Mouse (Mus musculus) midbrain, embryonic 12.5 days (tissue): ENCODE results near the gene Stat1. TPM values are rescaled to one million over a fixed set of nuclear protein-coding genes. Genes with fewer than 3 reads are reported as not detected.
A peak's percentile ranks its signal among the peaks of the same experiment; 100 is the strongest.

Experiments used
- ATAC-seq: fragments of 200-750 bp; cut with Nextera tagmentation; 2 replicates; pipeline ENCODE4 v1.8.0; 2017; ENCODE audit warnings: low read depth, moderate TSS enrichment, moderate library complexity; ENCODE audit not compliant: low FRiP score
- H3K27ac ChIP-seq: fragments of 300-500 bp; sonication (generic); replicated peaks from 2 replicates; pipeline ENCODE4 v1.5.1; 2016; ENCODE audit warnings: mild to moderate bottlenecking
- H3K27me3 ChIP-seq: fragments of 300-500 bp; sonication (generic); 2 replicates; pipeline ENCODE4 v1.6.1; 2016; ENCODE audit warnings: mild to moderate bottlenecking
- H3K36me3 ChIP-seq: fragments of 300-500 bp; sonication (generic); 2 replicates; pipeline ENCODE4 v1.6.1; 2016
- H3K4me1 ChIP-seq: fragments of 300-500 bp; sonication (generic); 2 replicates; pipeline ENCODE4 v1.6.1; 2016
- H3K4me2 ChIP-seq: fragments of 300-500 bp; sonication (generic); replicated peaks from 2 replicates; pipeline ENCODE4 v1.6.1; 2016; ENCODE audit warnings: mild to moderate bottlenecking, moderate library complexity
- H3K4me3 ChIP-seq: fragments of 300-500 bp; sonication (generic); 2 replicates; pipeline ENCODE4 v1.5.1; 2016; ENCODE audit warnings: mild to moderate bottlenecking
- H3K9ac ChIP-seq: fragments of 300-500 bp; sonication (generic); replicated peaks from 2 replicates; pipeline ENCODE4 v1.6.1; 2016; ENCODE audit warnings: mild to moderate bottlenecking, moderate library complexity
- H3K9me3 ChIP-seq: fragments of 300-500 bp; sonication (generic); 2 replicates; pipeline ENCODE4 v1.6.1; 2016; ENCODE audit warnings: mild to moderate bottlenecking
- WGBS: fragments of 180-500 bp; shearing (Covaris S2); methylation state at CpG from one replicate; pipeline ENCODE4 v1.1.7; 2016; 5-methylcytosine and 5-hydroxymethylcytosine counted together
- polyA plus RNA-seq: library from polyadenylated mRNA; unstranded; fragments of >200 nt; fragmentation: Nextera tagmentation; extraction: Ambion mirVana; gene quantifications from 2 replicates; pipeline ENCODE4 v1.2.1, GENCODE M21; 2016

Stat1 gene
- polyA plus RNA-seq, 1 experiment from 2014 or later = 14.7 TPM

- 82% methylated on average over 16 of the region's 16 CpGs for WGBS
- ATAC-seq = no peak
- no peaks in the 10 kb centered on the region for H3K9me3 ChIP-seq
- 0 out of 2 replicates have a peak, but pooled peaks cover 6% of the 10 kb centered on the region for H3K36me3 ChIP-seq
- no peak overlapping the region for H3K9ac ChIP-seq
- no peak overlapping the region for H3K27ac ChIP-seq
- H3K27me3 ChIP-seq = no peaks in the 10 kb centered on the region
- H3K4me1 ChIP-seq = 0 out of 2 replicates have a peak, but pooled peaks cover 2% of the 10 kb centered on the region
- H3K4me3 ChIP-seq = no peak overlapping the region
- no peak overlapping the region for H3K4me2 ChIP-seq
Measured at GRCm38 (mm10) chr1:52137292-52137691, 18.1 kb downstream of the Stat1 start.

GRCm38 (mm10) chr1:52140534-52140933 lies 21.3 kb downstream of the Stat1 start:
- 0 out of 2 replicates have a peak, but pooled peaks cover 2% of the 10 kb centered on the region for H3K4me1 ChIP-seq
- H3K4me3 ChIP-seq = no peak overlapping the region
- no peak for ATAC-seq
- H3K27me3 ChIP-seq = no peaks in the 10 kb centered on the region
- 86% methylated on average over 9 of the region's 9 CpGs for WGBS
- H3K9me3 ChIP-seq = no peaks in the 10 kb centered on the region
- no peak overlapping the region for H3K9ac ChIP-seq
- H3K36me3 ChIP-seq = 0 out of 2 replicates have a peak, but pooled peaks cover 6% of the 10 kb centered on the region
- no peak overlapping the region for H3K27ac ChIP-seq
- no peak overlapping the region for H3K4me2 ChIP-seq

GRCm38 (mm10) chr1:52141482-52141881 lies 22.2 kb downstream of the Stat1 start:
- no peak overlapping the region for H3K9ac ChIP-seq
- no peak overlapping the region for H3K27ac ChIP-seq
- H3K27me3 ChIP-seq = no peaks in the 10 kb centered on the region
- 0 out of 2 replicates have a peak, but pooled peaks cover 2% of the 10 kb centered on the region for H3K4me1 ChIP-seq
- no peak overlapping the region for H3K4me2 ChIP-seq
- whole genome bisulfite sequencing = 81% methylated on average over 3 of the region's 3 CpGs
- H3K4me3 ChIP-seq = no peak overlapping the region
- 0 out of 2 replicates have a peak, but pooled peaks cover 6% of the 10 kb centered on the region for H3K36me3 ChIP-seq
- H3K9me3 ChIP-seq = no peaks in the 10 kb centered on the region
- ATAC-seq = no peak

- Histone ChIP-seq H3K9ac (no peak overlapping the region), H3K9me3 (no peaks in the 10 kb centered on the region), H3K36me3 (0 out of 2 replicates have a peak, but pooled peaks cover 6% of the 10 kb centered on the region), H3K4me1 (0 out of 2 replicates have a peak, but pooled peaks cover 3% of the 10 kb centered on the region), H3K27me3 (no peaks in the 10 kb centered on the region), H3K4me3 (no peak overlapping the region), H3K4me2 (no peak overlapping the region), H3K27ac (no peak overlapping the region)
- no peak for ATAC-seq
- WGBS = 79% methylated on average over 4 of the region's 4 CpGs
Measured at GRCm38 (mm10) chr1:52142117-52142516, 22.9 kb downstream of the Stat1 start.

- no peak for ATAC-seq
- peaks cover 6% of the 10 kb centered on the region; the same call in 1 of the 2 replicates for H3K27me3 ChIP-seq
- no peaks in the 10 kb centered on the region for H3K9me3 ChIP-seq
- 0 out of 2 replicates have a peak, but pooled peaks cover 2% of the 10 kb centered on the region for H3K4me1 ChIP-seq
- H3K36me3 ChIP-seq = 0 out of 2 replicates have a peak, but pooled peaks cover 6% of the 10 kb centered on the region
- 85% methylated on average over 4 of the region's 4 CpGs for WGBS
- no peak overlapping the region for H3K9ac ChIP-seq
- H3K4me3 ChIP-seq = no peak overlapping the region
- H3K4me2 ChIP-seq = no peak overlapping the region
- no peak overlapping the region for H3K27ac ChIP-seq
Measured at GRCm38 (mm10) chr1:52143191-52143590, 24.0 kb downstream of the Stat1 start.

GRCm38 (mm10) chr1:52143596-52144156 lies 24.4 kb downstream of the Stat1 start:
- Histone ChIP-seq H3K4me3 (no peak overlapping the region), H3K27me3 (peaks cover 6% of the 10 kb centered on the region; the same call in 1 of the 2 replicates), H3K4me1 (peaks cover 3% of the 10 kb centered on the region; the same call in 1 of the 2 replicates), H3K4me2 (no peak overlapping the region), H3K27ac (no peak overlapping the region), H3K9me3 (no peaks in the 10 kb centered on the region), H3K9ac (no peak overlapping the region), H3K36me3 (0 out of 2 replicates have a peak, but pooled peaks cover 6% of the 10 kb centered on the region)
- no peak for ATAC-seq
- 87% methylated on average over 7 of the region's 7 CpGs for WGBS

GRCm38 (mm10) chr1:52144907-52145306 lies 25.7 kb downstream of the Stat1 start:
- Histone ChIP-seq H3K4me2 (no peak overlapping the region), H3K36me3 (0 out of 2 replicates have a peak, but pooled peaks cover 6% of the 10 kb centered on the region), H3K9ac (no peak overlapping the region), H3K4me3 (no peak overlapping the region), H3K27ac (no peak overlapping the region), H3K4me1 (peaks cover 7% of the 10 kb centered on the region; the same call in 1 of the 2 replicates), H3K27me3 (peaks cover 6% of the 10 kb centered on the region; the same call in 1 of the 2 replicates), H3K9me3 (no peaks in the 10 kb centered on the region)
- 86% methylated on average over 10 of the region's 10 CpGs for WGBS
- ATAC-seq = no peak

GRCm38 (mm10) chr1:52146214-52146970 lies 27.2 kb downstream of the Stat1 start:
- no peak overlapping the region for H3K27ac ChIP-seq
- no peaks in the 10 kb centered on the region for H3K9me3 ChIP-seq
- 56% methylated on average over 12 of the region's 12 CpGs for WGBS
- peak; percentile 67 for ATAC-seq
- 0 out of 2 replicates have a peak, but pooled peaks cover under 1% of the 10 kb centered on the region for H3K36me3 ChIP-seq
- H3K4me3 ChIP-seq = no peak overlapping the region
- peaks cover 11% of the 10 kb centered on the region; the same call in 1 of the 2 replicates for H3K27me3 ChIP-seq
- H3K4me2 ChIP-seq = no peak overlapping the region
- H3K9ac ChIP-seq = no peak overlapping the region
- peaks cover 7% of the 10 kb centered on the region; the same call in 1 of the 2 replicates for H3K4me1 ChIP-seq

GRCm38 (mm10) chr1:52147431-52147830 lies 28.2 kb downstream of the Stat1 start:
- ATAC-seq = no peak
- Histone ChIP-seq H3K36me3 (0 out of 2 replicates have a peak, but pooled peaks cover 4% of the 10 kb centered on the region), H3K9ac (no peak overlapping the region), H3K4me1 (peaks cover 7% of the 10 kb centered on the region; the same call in 1 of the 2 replicates), H3K4me2 (no peak overlapping the region), H3K4me3 (no peak overlapping the region), H3K9me3 (no peaks in the 10 kb centered on the region), H3K27ac (no peak overlapping the region), H3K27me3 (peaks cover 11% of the 10 kb centered on the region; the same call in 1 of the 2 replicates)
- WGBS = 97% methylated on average over 2 of the region's 2 CpGs

GRCm38 (mm10) chr1:52148178-52148577 lies 28.9 kb downstream of the Stat1 start:
- Histone ChIP-seq H3K9ac (no peak overlapping the region), H3K4me2 (no peak overlapping the region), H3K9me3 (no peaks in the 10 kb centered on the region), H3K27ac (no peak overlapping the region), H3K4me1 (peaks cover 7% of the 10 kb centered on the region; the same call in 1 of the 2 replicates), H3K4me3 (no peak overlapping the region), H3K27me3 (peaks cover 11% of the 10 kb centered on the region; the same call in 1 of the 2 replicates), H3K36me3 (0 out of 2 replicates have a peak, but pooled peaks cover 4% of the 10 kb centered on the region)
- WGBS = 78% methylated on average over 7 of the region's 7 CpGs
- no peak for ATAC-seq

- Histone ChIP-seq H3K27me3 (peaks cover 11% of the 10 kb centered on the region; the same call in 1 of the 2 replicates), H3K27ac (no peak overlapping the region), H3K4me3 (no peak overlapping the region), H3K4me1 (peaks cover 7% of the 10 kb centered on the region; the same call in 1 of the 2 replicates), H3K4me2 (no peak overlapping the region), H3K36me3 (0 out of 2 replicates have a peak, but pooled peaks cover 4% of the 10 kb centered on the region), H3K9me3 (no peaks in the 10 kb centered on the region), H3K9ac (no peak overlapping the region)
- no peak for ATAC-seq
- WGBS = 74% methylated on average over 7 of the region's 7 CpGs
Measured at GRCm38 (mm10) chr1:52148696-52149095, 29.5 kb downstream of the Stat1 start.
